ENCODE assay signal across 28 mouse cellular contexts in genomic region chr9:94023761-94024160, GRCm38 (mm10).
A peak's percentile ranks its signal among the peaks of the same experiment; 100 is the strongest.
DNase-seq lines count a peak whose midpoint lies in the region; ATAC-seq and TF ChIP-seq lines count a peak whose summit lies in the region.
"Had no signal": no experiment of that assay in that cellular context is flagged by ENCODE, and none has a peak within 500 bp of the region (broad histone marks: within the 10 kb centered on the region; RNA-seq: fewer than 3 reads in every experiment).

No protein-coding gene starts in this region.

- 64% methylated on average over 3 of the region's 3 CpGs for WGBS in lung, embryonic 14.5 days
- WGBS in hindbrain, embryonic 16.5 days, result 47% methylated on average over 3 of the region's 3 CpGs
- 62% methylated on average over 3 of the region's 3 CpGs for WGBS in cerebellum, adult 2 months

- H3K4me1 ChIP-seq in lung, embryonic 14.5 days (ENCODE audit: insufficient read depth), result no peaks in the 10 kb centered on the region
- H3K4me1 ChIP-seq in hindbrain, embryonic 16.5 days (ENCODE audit: control insufficient read depth, insufficient read depth, low read depth, low read length), result no peaks in the 10 kb centered on the region
- H3K4me1 ChIP-seq in cerebellum, adult 2 months (ENCODE audit: control insufficient read depth, insufficient read depth, low read length), result no peaks in the 10 kb centered on the region
- H3K4me1 ChIP-seq: embryonic facial prominence, embryonic 13.5 days; embryonic facial prominence, embryonic 15.5 days; forebrain, embryonic 10.5 days; forebrain, embryonic 12.5 days had no signal

- H3K36me3 ChIP-seq in lung, embryonic 14.5 days (ENCODE audit: insufficient read depth), result no peaks in the 10 kb centered on the region
- no peaks in the 10 kb centered on the region for H3K36me3 ChIP-seq in hindbrain, embryonic 16.5 days (ENCODE audit: control insufficient read depth, insufficient read depth, low read length)
- H3K36me3 ChIP-seq: embryonic facial prominence, embryonic 13.5 days; embryonic facial prominence, embryonic 15.5 days; forebrain, embryonic 10.5 days; forebrain, embryonic 12.5 days; G1E had no signal

- peak; percentile 2 to 45 for DNase-seq in frontal cortex, adult 2 months (ENCODE audit: extremely low spot score in 1 of 2, low spot score in 1 of 2)
- no peak for DNase-seq in frontal cortex, postnatal 25 days (ENCODE audit: low spot score in 2 of 2)
- peak; percentile 7 for DNase-seq in lung, embryonic 14.5 days
- DNase-seq in lung, adult 18-20 months, result no peak
- peak; percentile 1 for DNase-seq in R1 (ENCODE audit: low read depth, low spot score)
- peak; percentile 61 for DNase-seq in brain, adult 2 months (ENCODE audit: low read depth, low spot score)
- no peak for DNase-seq in cerebellum, adult 2 months
- DNase-seq: adrenal gland, adult 2 months; adrenal gland, postnatal 10 days; adrenal gland, postnatal 25 days; cerebellum, adult 11-12 months; cerebellum, adult 8-10 months; cerebellum, adult 9-11 months; cerebellum, postnatal 14 days; cerebellum, postnatal 36 days; embryo, embryonic 11 days had no signal

- H3K4me3 ChIP-seq in lung, embryonic 14.5 days (ENCODE audit: low read depth, low read length), result no peak overlapping the region
- no peak overlapping the region for H3K4me3 ChIP-seq in hindbrain, embryonic 16.5 days (ENCODE audit: low read length)
- H3K4me3 ChIP-seq in cerebellum, adult 2 months (replicated peaks; ENCODE audit: insufficient read depth, low read depth, low read length), result no peak overlapping the region
- H3K4me3 ChIP-seq: embryonic facial prominence, embryonic 13.5 days; embryonic facial prominence, embryonic 15.5 days; erythroblast, embryonic 14.5 days; forebrain, embryonic 10.5 days; forebrain, embryonic 12.5 days had no signal

- H3K27me3 ChIP-seq in lung, embryonic 14.5 days (ENCODE audit: insufficient read depth, low read length), result no peaks in the 10 kb centered on the region
- no peaks in the 10 kb centered on the region for H3K27me3 ChIP-seq in hindbrain, embryonic 16.5 days (replicated peaks; ENCODE audit: control insufficient read depth, insufficient read depth, low read length)
- H3K27me3 ChIP-seq in cerebellum, adult 2 months (ENCODE audit: control insufficient read depth, insufficient read depth, low read length), result no peaks in the 10 kb centered on the region
- H3K27me3 ChIP-seq: CH12.LX; embryonic facial prominence, embryonic 13.5 days; embryonic facial prominence, embryonic 15.5 days; forebrain, embryonic 12.5 days; Patski had no signal

- H3K4me2 ChIP-seq in lung, embryonic 14.5 days, result no peak overlapping the region
- no peak overlapping the region for H3K4me2 ChIP-seq in hindbrain, embryonic 16.5 days (ENCODE audit: low read length)
- H3K4me2 ChIP-seq: embryonic facial prominence, embryonic 13.5 days; embryonic facial prominence, embryonic 15.5 days; forebrain, embryonic 12.5 days had no signal

- no peak overlapping the region for H3K27ac ChIP-seq in lung, embryonic 14.5 days (ENCODE audit: low read depth)
- H3K27ac ChIP-seq in hindbrain, embryonic 16.5 days (ENCODE audit: low read depth, low read length), result no peak overlapping the region
- no peak overlapping the region for H3K27ac ChIP-seq in cerebellum, adult 2 months (ENCODE audit: insufficient read depth, low read length)
- H3K27ac ChIP-seq: embryonic facial prominence, embryonic 13.5 days; embryonic facial prominence, embryonic 15.5 days; forebrain, embryonic 10.5 days; forebrain, embryonic 12.5 days had no signal

- no peaks in the 10 kb centered on the region for H3K9me3 ChIP-seq in lung, embryonic 14.5 days (ENCODE audit: low read depth, low read length)
- H3K9me3 ChIP-seq in hindbrain, embryonic 16.5 days (ENCODE audit: control insufficient read depth, low read length), result no peaks in the 10 kb centered on the region
- H3K9me3 ChIP-seq: embryonic facial prominence, embryonic 13.5 days; embryonic facial prominence, embryonic 15.5 days; forebrain, embryonic 10.5 days; forebrain, embryonic 12.5 days; G1E had no signal

- TF ChIP-seq POLR2A in cerebellum, adult 2 months (IDR thresholded peaks at IDR 0.05; ENCODE audit: borderline replicate concordance, insufficient read depth, low read length), result no peak

- no peak for ATAC-seq in lung, embryonic 14.5 days (ENCODE audit: insufficient read depth)
- ATAC-seq in hindbrain, embryonic 16.5 days, result no peak
- ATAC-seq: CD4-positive, CD25-positive, alpha-beta regulatory T cell, adult 4 months; forebrain, embryonic 14.5 days; forebrain, embryonic 16.5 days; Patski had no signal

- no peak for TF ChIP-seq CTCF in lung, embryonic 14.5 days (IDR thresholded peaks at IDR 0.05; ENCODE audit: low read depth)
- TF ChIP-seq CTCF in cerebellum, adult 2 months (IDR thresholded peaks at IDR 0.05; ENCODE audit: borderline replicate concordance, insufficient read depth, low read depth, low read length), result no peak

- no peak overlapping the region for H3K9ac ChIP-seq in lung, embryonic 14.5 days
- no peak overlapping the region for H3K9ac ChIP-seq in hindbrain, embryonic 16.5 days (ENCODE audit: low read depth, low read length)
- H3K9ac ChIP-seq: embryonic facial prominence, embryonic 13.5 days; embryonic facial prominence, embryonic 15.5 days; forebrain, embryonic 12.5 days had no signal

Comparison
In these comparisons a context has a peak if more than half of its experiments do, and no peak if none do; other contexts are left out.
1. DNase-seq: peak in frontal cortex, adult 2 months (2 of 2), lung, embryonic 14.5 days (single experiment), R1 (single experiment) and brain, adult 2 months (single experiment); none in frontal cortex, postnatal 25 days (0 of 2), lung, adult 18-20 months (0 of 2) and cerebellum, adult 2 months (0 of 2).